16 mouse cellular contexts compared by ENCODE assay signal in the genomic region with DNA sequence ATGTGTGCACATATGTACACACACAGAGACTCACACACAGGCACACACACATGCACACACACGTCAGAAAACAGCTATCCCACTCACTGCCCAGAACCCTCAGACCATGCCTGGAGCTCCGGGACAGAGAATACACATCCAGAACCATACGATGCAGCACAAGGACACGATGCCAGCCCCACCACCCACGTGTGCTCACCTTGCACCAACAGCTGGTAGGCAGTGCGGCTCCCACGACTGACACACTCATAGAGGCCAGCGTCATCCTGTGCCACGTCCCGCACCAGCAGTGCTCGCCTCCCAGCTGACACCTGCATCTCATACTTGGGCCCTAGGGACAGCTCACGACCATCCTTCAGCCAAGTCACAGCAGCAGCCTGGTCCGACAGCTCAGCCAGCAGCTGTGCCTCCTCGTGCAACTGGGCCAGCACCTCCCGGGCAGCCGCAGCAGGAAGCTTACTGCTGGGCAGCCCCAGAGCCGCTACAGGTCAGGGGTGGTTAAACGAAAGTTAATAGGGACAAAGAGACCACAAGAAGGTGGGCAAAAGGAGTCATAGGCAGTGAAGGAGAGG. TPM values are rescaled to one million over a fixed set of nuclear protein-coding genes. Genes with fewer than 3 reads are reported as not detected.
"Had no signal": no experiment of that assay in that cellular context is flagged by ENCODE, and none has a peak within 500 bp of the region (broad histone marks: within the 10 kb centered on the region; RNA-seq: fewer than 3 reads in every experiment).

No protein-coding gene starts in this region.

- H3K4me1 ChIP-seq: liver, embryonic 13.5 days had no signal

- H3K36me3 ChIP-seq: limb, embryonic 15.5 days; liver, embryonic 13.5 days; midbrain, embryonic 12.5 days had no signal

- H3K9me3 ChIP-seq: limb, embryonic 15.5 days; liver, embryonic 13.5 days; midbrain, embryonic 12.5 days had no signal

- H3K4me2 ChIP-seq: limb, embryonic 15.5 days; liver, embryonic 13.5 days; midbrain, embryonic 12.5 days had no signal

- H3K9ac ChIP-seq: limb, embryonic 15.5 days; liver, embryonic 13.5 days; midbrain, embryonic 12.5 days had no signal

- ATAC-seq: intestine, postnatal 0 days; lung, postnatal 0 days had no signal

- H3K4me3 ChIP-seq: limb, embryonic 15.5 days; liver, embryonic 13.5 days; midbrain, embryonic 12.5 days had no signal

- DNase-seq: kidney, adult 8-10 months; kidney, postnatal 25 days; layer of hippocampus, adult 9-11 months; layer of hippocampus, postnatal 36 days; liver, embryonic 13.5 days; lung, adult 2 months; lung, postnatal 36 days; right cerebral cortex, postnatal 14 days; thymus, adult 18-20 months; thymus, postnatal 25 days had no signal

- H3K27ac ChIP-seq: limb, embryonic 15.5 days; liver, embryonic 13.5 days; midbrain, embryonic 12.5 days had no signal

RNA-seq across cellular contexts. Expression of a gene that starts 51.6 kb away (rescaled TPM):
- total RNA-seq: megakaryocyte progenitor cell, adult 5-6 weeks had no signal
- polyA plus RNA-seq: neural tube, embryonic 14.5 days had no signal
